Mouse (Mus musculus) limb, embryonic 12.5 days (tissue): Measurements from ENCODE around the gene Spert. TPM values are rescaled to one million over a fixed set of nuclear protein-coding genes. Genes with fewer than 3 reads are reported as not detected.

ENCODE experiments used
- ATAC-seq: fragments of 200-750 bp; cut with Nextera tagmentation; 2 replicates; pipeline ENCODE4 v1.8.0; 2017; ENCODE audit warnings: low read depth, moderate TSS enrichment; ENCODE audit not compliant: insufficient number of reproducible peaks, insufficient read depth, low FRiP score, low TSS enrichment
- H3K27ac ChIP-seq: fragments of 300-500 bp; sonication (generic); 2 replicates; pipeline ENCODE4 v1.5.1; 2016; ENCODE audit warnings: mild to moderate bottlenecking, moderate library complexity
- H3K27me3 ChIP-seq: fragments of 300-500 bp; sonication (generic); 2 replicates; pipeline ENCODE4 v1.6.1; 2016; ENCODE audit warnings: mild to moderate bottlenecking, moderate library complexity
- H3K36me3 ChIP-seq: fragments of 300-500 bp; sonication (generic); 2 replicates; pipeline ENCODE4 v1.6.1; 2016; ENCODE audit warnings: mild to moderate bottlenecking, moderate library complexity
- H3K4me1 ChIP-seq: fragments of 300-500 bp; sonication (generic); replicated peaks from 2 replicates; pipeline ENCODE4 v1.6.1; 2016
- H3K4me2 ChIP-seq: fragments of 300-500 bp; sonication (generic); 2 replicates; pipeline ENCODE4 v1.6.1; 2016; ENCODE audit warnings: mild to moderate bottlenecking, moderate library complexity
- H3K4me3 ChIP-seq: fragments of 300-500 bp; sonication (generic); replicated peaks from 2 replicates; pipeline ENCODE4 v1.5.1; 2016; ENCODE audit warnings: mild to moderate bottlenecking
- H3K9ac ChIP-seq: fragments of 300-500 bp; sonication (generic); replicated peaks from 2 replicates; pipeline ENCODE4 v1.6.1; 2016; ENCODE audit warnings: mild to moderate bottlenecking, moderate library complexity
- H3K9me3 ChIP-seq: fragments of 300-500 bp; sonication (generic); 2 replicates; pipeline ENCODE4 v1.6.1; 2016; ENCODE audit warnings: mild to moderate bottlenecking, moderate library complexity
- WGBS: fragments of 180-500 bp; shearing (Covaris S2); methylation state at CpG from one replicate; pipeline ENCODE4 v1.1.7; 2016; 5-methylcytosine and 5-hydroxymethylcytosine counted together
- polyA plus RNA-seq: library from polyadenylated mRNA; unstranded; fragments of >200 nt; fragmentation: Nextera tagmentation; extraction: Ambion mirVana; gene quantifications from 2 replicates; pipeline ENCODE4 v1.2.1, GENCODE M21; 2016

The Spert gene
- polyA plus RNA-seq, 1 experiment from 2014 or later = not detected

GRCm38 (mm10) chr14:75579010-75579409 lies 13.9 kb downstream of the Spert start:
- Histone ChIP-seq H3K4me2 (no peak overlapping the region), H3K27me3 (no peaks in the 10 kb centered on the region), H3K36me3 (no peaks in the 10 kb centered on the region), H3K9me3 (no peaks in the 10 kb centered on the region), H3K4me3 (no peak overlapping the region), H3K27ac (no peak overlapping the region), H3K4me1 (peaks cover 3% of the 10 kb centered on the region; the same call in 1 of the 2 replicates), H3K9ac (no peak overlapping the region)
- 79% methylated on average over 6 of the region's 6 CpGs for WGBS
- no peak for ATAC-seq

GRCm38 (mm10) chr14:75566303-75566702 lies 26.6 kb downstream of the Spert start:
- no peaks in the 10 kb centered on the region for H3K36me3 ChIP-seq
- no peak for ATAC-seq
- H3K27me3 ChIP-seq = no peaks in the 10 kb centered on the region
- H3K4me2 ChIP-seq = no peak overlapping the region
- H3K4me3 ChIP-seq = no peak overlapping the region
- H3K9ac ChIP-seq = no peak overlapping the region
- H3K4me1 ChIP-seq = no peaks in the 10 kb centered on the region
- H3K9me3 ChIP-seq = no peaks in the 10 kb centered on the region
- H3K27ac ChIP-seq = no peak overlapping the region
- WGBS = 80% methylated on average over 3 of the region's 3 CpGs

GRCm38 (mm10) chr14:75565534-75566140 lies 27.3 kb downstream of the Spert start:
- Histone ChIP-seq H3K36me3 (no peaks in the 10 kb centered on the region), H3K27me3 (no peaks in the 10 kb centered on the region), H3K4me1 (no peaks in the 10 kb centered on the region), H3K9me3 (no peaks in the 10 kb centered on the region), H3K27ac (no peak overlapping the region), H3K4me3 (no peak overlapping the region), H3K9ac (no peak overlapping the region), H3K4me2 (no peak overlapping the region)
- 82% methylated on average over 14 of the region's 14 CpGs for WGBS
- no peak for ATAC-seq

- no peak overlapping the region for H3K9ac ChIP-seq
- H3K4me1 ChIP-seq = no peaks in the 10 kb centered on the region
- H3K27me3 ChIP-seq = no peaks in the 10 kb centered on the region
- no peaks in the 10 kb centered on the region for H3K36me3 ChIP-seq
- no peak overlapping the region for H3K4me3 ChIP-seq
- no peak for ATAC-seq
- H3K4me2 ChIP-seq = no peak overlapping the region
- H3K9me3 ChIP-seq = no peaks in the 10 kb centered on the region
- 54% methylated on average over 9 of the region's 9 CpGs for WGBS
- H3K27ac ChIP-seq = no peak overlapping the region
Measured at GRCm38 (mm10) chr14:75561577-75562331, 31.2 kb downstream of the Spert start.

- Histone ChIP-seq H3K27ac (peak overlapping the region; percentile 36; the same call in 1 of the 2 replicates), H3K36me3 (no peaks in the 10 kb centered on the region), H3K27me3 (no peaks in the 10 kb centered on the region), H3K9ac (no peak overlapping the region), H3K4me2 (no peak overlapping the region), H3K4me1 (peaks cover 35% of the 10 kb centered on the region), H3K4me3 (no peak overlapping the region), H3K9me3 (no peaks in the 10 kb centered on the region)
- WGBS = 4% methylated on average over 8 of the region's 8 CpGs
- ATAC-seq = peak; percentile 66; the same call in 1 of the 2 replicates
Measured at GRCm38 (mm10) chr14:75541731-75542130, 51.2 kb downstream of the Spert start.

- no peak for ATAC-seq
- H3K4me3 ChIP-seq = no peak overlapping the region
- peaks cover 38% of the 10 kb centered on the region for H3K4me1 ChIP-seq
- H3K27ac ChIP-seq = peak overlapping the region; percentile 36; the same call in 1 of the 2 replicates
- no peaks in the 10 kb centered on the region for H3K36me3 ChIP-seq
- no peaks in the 10 kb centered on the region for H3K9me3 ChIP-seq
- WGBS = 24% methylated on average over 5 of the region's 5 CpGs
- H3K27me3 ChIP-seq = no peaks in the 10 kb centered on the region
- H3K4me2 ChIP-seq = no peak overlapping the region
- H3K9ac ChIP-seq = no peak overlapping the region
Measured at GRCm38 (mm10) chr14:75540996-75541350, 51.9 kb downstream of the Spert start.

- Histone ChIP-seq H3K9ac (no peak overlapping the region), H3K4me3 (no peak overlapping the region), H3K4me2 (no peak overlapping the region), H3K9me3 (no peaks in the 10 kb centered on the region), H3K4me1 (peaks cover 38% of the 10 kb centered on the region), H3K27me3 (no peaks in the 10 kb centered on the region), H3K36me3 (no peaks in the 10 kb centered on the region), H3K27ac (no peak overlapping the region)
- WGBS = 65% methylated on average over 17 of the region's 17 CpGs
- no peak for ATAC-seq
Measured at GRCm38 (mm10) chr14:75540216-75540995, 52.5 kb downstream of the Spert start.

GRCm38 (mm10) chr14:75539205-75539604 lies 53.7 kb downstream of the Spert start:
- 31% methylated on average over 2 of the region's 2 CpGs for WGBS
- Histone ChIP-seq H3K4me1 (peaks cover 38% of the 10 kb centered on the region), H3K4me3 (no peak overlapping the region), H3K9me3 (no peaks in the 10 kb centered on the region), H3K27me3 (no peaks in the 10 kb centered on the region), H3K4me2 (no peak overlapping the region), H3K27ac (no peak overlapping the region), H3K9ac (no peak overlapping the region), H3K36me3 (no peaks in the 10 kb centered on the region)
- no peak for ATAC-seq

Other genes with a start within 250 kb of the Spert start
- gene Siah3, start 137.1 kb downstream of the Spert start, polyA plus RNA-seq = 0.08 and 0.15 TPM in 2 replicates
- gene Erich6b, start 49.1 kb upstream of the Spert start, polyA plus RNA-seq = not detected in 2 replicates
- gene Cog3, start 161.4 kb upstream of the Spert start, polyA plus RNA-seq = 26.0 and 27.0 TPM in 2 replicates
- 4.6 and 4.7 TPM in 2 replicates for gene Slc25a30, start 193.9 kb upstream of the Spert start, polyA plus RNA-seq